Mouse (Mus musculus) testis, adult 2 months (tissue): ENCODE measurements around the gene Uxs1.

Source experiments
- CTCF ChIP-seq: fragments of 200-500 bp; IDR thresholded peaks from 2 replicates; pipeline ENCODE4 v1.5.1; 2012; ENCODE audit warnings: low read depth, mild to moderate bottlenecking, inconsistent platforms, low read length, moderate library complexity; ENCODE audit not compliant: control insufficient read depth, insufficient read depth, insufficient replicate concordance
- POLR2A ChIP-seq: fragments of 200-500 bp; IDR thresholded peaks from 2 replicates; pipeline ENCODE4 v1.6.1; 2012; ENCODE audit warnings: low read depth, mild to moderate bottlenecking, inconsistent platforms, low read length, moderate library complexity; ENCODE audit not compliant: control insufficient read depth

DNA sequence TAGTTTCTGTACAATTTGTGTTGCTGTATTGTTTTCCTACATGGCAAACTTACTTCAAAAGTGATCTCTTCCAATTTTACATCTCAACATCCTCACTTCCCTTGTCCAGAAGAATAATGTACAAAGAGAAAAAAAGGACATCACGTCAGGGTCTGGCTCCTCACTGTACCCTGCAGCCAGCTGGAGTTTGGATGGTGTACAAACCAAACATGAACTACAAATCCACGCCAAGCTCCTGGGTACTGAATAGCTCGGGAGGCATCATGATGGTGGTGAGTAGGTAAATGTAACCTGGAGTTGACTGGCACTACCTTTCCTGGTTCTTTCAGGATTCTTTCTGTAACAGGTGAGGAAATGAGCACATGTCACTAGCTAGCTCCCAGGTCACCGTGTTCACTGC is 53.5 kb downstream of the Uxs1 start:
- TF ChIP-seq CTCF (no peak), POLR2A (no peak)
